Mouse (Mus musculus) left cerebral cortex, adult 18-20 months (tissue): ENCODE results near the gene Rab4b. TPM values are rescaled to one million over a fixed set of nuclear protein-coding genes. Genes with fewer than 3 reads are reported as not detected.

Experiments
- microRNA-seq, 2 experiments: library from miRNA; unstranded; fragments of <30 nt; microRNA quantifications; one replicate each; pipeline ENCODE4 v1.2.0; 2021
- total RNA-seq, 2 experiments: library from RNA; stranded (reverse); gene quantifications; 2 replicates each; pipeline ENCODE4 v1.2.3; 2021

Gene Rab4b
- total RNA-seq, 2 experiments from 2014 or later: 93.0 to 99.8 TPM

Small RNA genes within 50 kb of the gene (microRNA-seq; reads per million reads assigned to microRNA genes)
- 0 reads per million in 2 experiments for gene Mir1191
- gene Mir3101: 0 to 0.25 reads per million in 2 experiments

Other genes with a start within 250 kb of the Rab4b start
- gene Cyp2a22, start 239.5 kb downstream of the Rab4b start, total RNA-seq: not detected
- gene Cyp2a12, start 149.8 kb downstream of the Rab4b start, total RNA-seq: not detected
- not detected for gene Cyp2f2, start 59.0 kb downstream of the Rab4b start, total RNA-seq
- not detected for gene Cyp2t4, start 25.2 kb downstream of the Rab4b start, total RNA-seq
- gene Egln2, start 12.1 kb downstream of the Rab4b start, total RNA-seq: 100 to 1,000 TPM; 101 to 115 TPM
- not detected for gene Gm21983, start 2.2 kb upstream of the Rab4b start, total RNA-seq
- 1 to 10 TPM in 1 of 2 experiments, under 1 TPM in 1; 0.70 to 1.4 TPM for gene Mia, start 2.3 kb upstream of the Rab4b start, total RNA-seq
- gene BC024978, start 16.9 kb upstream of the Rab4b start, total RNA-seq: 10 to 100 TPM; 19.7 to 22.7 TPM
- 10 to 100 TPM; 75.9 to 85.9 TPM for gene Snrpa, start 17.4 kb upstream of the Rab4b start, total RNA-seq
- 10 to 100 TPM; 11.3 to 11.7 TPM for gene Itpkc, start 49.8 kb upstream of the Rab4b start, total RNA-seq
- 10 to 100 TPM; 33.6 to 39.6 TPM for gene Coq8b, start 54.1 kb upstream of the Rab4b start, total RNA-seq
- 100 to 1,000 TPM; 108 to 128 TPM for gene Numbl, start 79.5 kb upstream of the Rab4b start, total RNA-seq
- 10 to 100 TPM; 42.2 to 46.6 TPM for gene Ltbp4, start 158.8 kb upstream of the Rab4b start, total RNA-seq
- 10 to 100 TPM; 27.9 to 33.2 TPM for gene Shkbp1, start 177.1 kb upstream of the Rab4b start, total RNA-seq
- gene Gm20479, start 178.5 kb upstream of the Rab4b start, total RNA-seq: not detected